Mouse (Mus musculus): ENCODE data around the gene Ckm.

DNA sequence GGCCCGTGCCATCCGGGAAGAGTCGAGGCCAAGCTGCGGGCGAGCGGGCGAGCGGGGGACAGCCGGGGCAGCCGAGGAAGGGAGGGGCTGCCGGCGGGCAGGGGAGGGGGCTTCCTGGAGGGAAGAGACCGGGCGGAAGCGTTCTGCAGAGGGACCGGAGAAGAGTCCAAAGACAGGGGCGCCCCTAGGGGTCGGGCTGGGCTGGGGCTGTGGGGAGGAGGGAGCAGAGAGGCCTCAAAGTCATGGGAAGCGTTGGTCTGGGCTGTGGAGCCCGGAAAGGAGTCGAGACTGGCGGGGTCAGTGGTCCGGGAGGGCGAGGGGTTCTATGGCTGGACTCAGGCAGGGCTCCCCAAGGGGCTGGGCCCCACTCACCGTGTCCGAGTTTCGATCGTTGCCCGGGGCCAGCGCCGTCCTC, 53.5 kb downstream of the Ckm start:
- TF ChIP-seq CTCF (IDR thresholded peaks at IDR 0.05; ENCODE audit: low read depth) (peak; percentile 64), EP300 (optimal IDR thresholded peaks at IDR 0.05) (no peak)

All from stomach, postnatal 0 days (tissue).